Comparison of ENCODE assay signal across 26 mouse cellular contexts in genomic region chr6:67030846-67031245, GRCm38 (mm10). TPM values are rescaled to one million over a fixed set of nuclear protein-coding genes. Genes with fewer than 3 reads are reported as not detected.
A peak's percentile ranks its signal among the peaks of the same experiment; 100 is the strongest.
DNase-seq lines count a peak whose midpoint lies in the region; ATAC-seq and TF ChIP-seq lines count a peak whose summit lies in the region.
"Had no signal": no experiment of that assay in that cellular context is flagged by ENCODE, and none has a peak within 500 bp of the region (broad histone marks: within the 10 kb centered on the region; RNA-seq: fewer than 3 reads in every experiment).

No protein-coding gene starts in this region.

- peak overlapping the region; percentile 14; the same call in 1 of the 2 replicates for H3K27ac ChIP-seq in liver, embryonic 13.5 days
- H3K27ac ChIP-seq in ES-E14 (ENCODE audit: insufficient read depth, low read depth, low read length, poor library complexity, severe bottlenecking) = peak overlapping the region; percentile 91
- peak overlapping the region; percentile 98; the same call in 1 of the 2 replicates for H3K27ac ChIP-seq in embryonic fibroblast, embryonic 13.5 days (ENCODE audit: insufficient read depth, low read length)
- H3K27ac ChIP-seq in thymus, adult 2 months (ENCODE audit: control insufficient read depth, insufficient read depth, low read length) = no peak overlapping the region
- H3K27ac ChIP-seq: gastrocnemius, adult 2 months; heart, embryonic 15.5 days; hindbrain, embryonic 15.5 days; intestine, embryonic 15.5 days had no signal

- H3K27me3 ChIP-seq in liver, embryonic 13.5 days = no peaks in the 10 kb centered on the region
- no peaks in the 10 kb centered on the region for H3K27me3 ChIP-seq in thymus, adult 2 months (ENCODE audit: control insufficient read depth, insufficient read depth, low read length)
- H3K27me3 ChIP-seq: heart, embryonic 15.5 days; hindbrain, embryonic 15.5 days; intestine, embryonic 15.5 days; Patski had no signal

- H3K36me3 ChIP-seq in liver, embryonic 13.5 days = peaks cover 15% of the 10 kb centered on the region
- H3K36me3 ChIP-seq in ES-E14 (ENCODE audit: control insufficient read depth, insufficient read depth, low read length, poor library complexity, severe bottlenecking) = peaks cover 13% of the 10 kb centered on the region
- no peaks in the 10 kb centered on the region for H3K36me3 ChIP-seq in thymus, adult 2 months (ENCODE audit: control insufficient read depth, insufficient read depth, low read length)
- H3K36me3 ChIP-seq: heart, embryonic 12.5 days; heart, embryonic 15.5 days; hindbrain, embryonic 15.5 days; intestine, embryonic 15.5 days had no signal

- in situ Hi-C loops in ES-E14 (cut with MboI; ENCODE audit: low sequenced_read_pairs in 2 of 2, unreplicated experiment in 2 of 2) = no loop called here

- H3K9me3 ChIP-seq in liver, embryonic 13.5 days (replicated peaks) = no peaks in the 10 kb centered on the region
- H3K9me3 ChIP-seq in ES-E14 (ENCODE audit: control insufficient read depth, insufficient read depth, low read depth, low read length) = no peaks in the 10 kb centered on the region
- H3K9me3 ChIP-seq: heart, embryonic 12.5 days; heart, embryonic 15.5 days; hindbrain, embryonic 15.5 days; intestine, embryonic 15.5 days had no signal

- H3K4me1 ChIP-seq in liver, embryonic 13.5 days (replicated peaks) = peaks cover 53% of the 10 kb centered on the region
- H3K4me1 ChIP-seq in ES-E14 (ENCODE audit: control insufficient read depth in 2 of 2, insufficient read depth in 2 of 2, low read length in 2 of 2, poor library complexity in 1 of 2) = peaks cover 2 to 26% of the 10 kb centered on the region in 2 experiments
- peaks cover 4% of the 10 kb centered on the region; the same call in 1 of the 2 replicates for H3K4me1 ChIP-seq in embryonic fibroblast, embryonic 13.5 days (ENCODE audit: control insufficient read depth, insufficient read depth, low read length)
- peaks cover 4% of the 10 kb centered on the region; the same call in 1 of the 2 replicates for H3K4me1 ChIP-seq in thymus, adult 2 months (replicated peaks; ENCODE audit: control insufficient read depth, insufficient read depth, low read length)

- TF ChIP-seq CTCF in embryonic fibroblast, embryonic 13.5 days (IDR thresholded peaks at IDR 0.05; ENCODE audit: borderline replicate concordance, insufficient read depth, low read length) = no peak
- no peak for TF ChIP-seq CTCF in thymus, adult 2 months (IDR thresholded peaks at IDR 0.05; ENCODE audit: borderline replicate concordance, control insufficient read depth, extremely low read depth, insufficient read depth, low read length, poor library complexity)

- intact Hi-C loops in heart, postnatal 25 days (cut with DNase I) = loop anchor here (10.0 kb wide), 1 partner anchor 186 kb away; no protein-coding TSS in a partner anchor

- no peak overlapping the region for H3K4me3 ChIP-seq in liver, embryonic 13.5 days (replicated peaks)
- H3K4me3 ChIP-seq in ES-E14 (ENCODE audit: insufficient read depth in 1 of 2, low read depth in 1 of 2, low read length in 2 of 2, poor library complexity in 1 of 2, severe bottlenecking in 1 of 2) = no peak overlapping the region
- H3K4me3 ChIP-seq in embryonic fibroblast, embryonic 13.5 days (ENCODE audit: insufficient read depth, low read length) = no peak overlapping the region
- H3K4me3 ChIP-seq in thymus, adult 2 months (ENCODE audit: control insufficient read depth, insufficient read depth, low read length) = no peak overlapping the region
- H3K4me3 ChIP-seq: gastrocnemius, adult 2 months; heart, embryonic 12.5 days; heart, embryonic 15.5 days; hindbrain, embryonic 15.5 days; intestine, embryonic 15.5 days had no signal

- no peak for ATAC-seq in liver, embryonic 13.5 days (ENCODE audit: low read depth)
- ATAC-seq: activated CD4-positive, CD25-positive, alpha-beta regulatory T cell, adult 4 months; forebrain, embryonic 14.5 days; forebrain, postnatal 0 days; intestine, embryonic 15.5 days had no signal

- H3K4me2 ChIP-seq in liver, embryonic 13.5 days = no peak overlapping the region
- H3K4me2 ChIP-seq: heart, embryonic 12.5 days; heart, embryonic 15.5 days; hindbrain, embryonic 15.5 days; intestine, embryonic 15.5 days had no signal

- no peak for TF ChIP-seq POLR2A in embryonic fibroblast, embryonic 13.5 days (IDR thresholded peaks at IDR 0.05; ENCODE audit: low read depth, low read length)
- no peak for TF ChIP-seq POLR2A in thymus, adult 2 months (IDR thresholded peaks at IDR 0.05; ENCODE audit: control insufficient read depth, extremely low read depth, insufficient read depth, low read length, poor library complexity)

- DNase-seq in heart, adult 11 months = peak; percentile 68
- DNase-seq in heart, postnatal 25 days (ENCODE audit: low spot score) = no peak
- DNase-seq in liver, embryonic 13.5 days = no peak
- DNase-seq in liver = no peak
- no peak for DNase-seq in ES-E14 (ENCODE audit: low read depth, low spot score)
- no peak for DNase-seq in thymus, adult 2 months
- DNase-seq in ovary, adult 18-20 months (ENCODE audit: low spot score) = no peak
- DNase-seq: adrenal gland, adult 8-10 months; adrenal gland, postnatal 36 days; cerebellum, adult 18-20 months; cerebellum, adult 9-10 months; cerebellum, postnatal 14 days; forebrain, postnatal 0 days; gastrocnemius, adult 2 months; gastrocnemius, postnatal 14 days; heart, adult 18-20 months; heart, postnatal 10 days; heart, postnatal 4 days had no signal

- 76% methylated on average over 5 of the region's 5 CpGs for WGBS in liver, embryonic 13.5 days (ENCODE audit: insufficient replicate concordance)
- WGBS in thymus, adult 2 months = 95% methylated on average over 5 of the region's 5 CpGs

- no peak overlapping the region for H3K9ac ChIP-seq in liver, embryonic 13.5 days
- H3K9ac ChIP-seq in ES-E14 (ENCODE audit: insufficient read depth, low read depth, low read length, poor library complexity, severe bottlenecking) = 0 out of 2 replicates have a peak overlapping the region, but pooled peaks have one; percentile 36
- H3K9ac ChIP-seq: forebrain, postnatal 0 days; heart, embryonic 12.5 days; heart, embryonic 15.5 days; hindbrain, embryonic 15.5 days; intestine, embryonic 15.5 days had no signal

TF ChIP-seq in ES-E14, 5 proteins besides CTCF, POLR2A, EP300 and RAD21:
- TF ChIP-seq ZC3H11A (IDR thresholded peaks at IDR 0.05; ENCODE audit: borderline replicate concordance, low read depth, low read length) (no peak), MAFK (IDR thresholded peaks at IDR 0.05; ENCODE audit: insufficient read depth, low read depth, low read length) (no peak), HCFC1 (IDR thresholded peaks at IDR 0.05; ENCODE audit: borderline replicate concordance, insufficient read depth, low read length) (no peak), CHD2 (IDR thresholded peaks at IDR 0.05; ENCODE audit: low read depth, low read length) (no peak), ZNF384 (IDR thresholded peaks at IDR 0.05; ENCODE audit: low read depth, low read length) (no peak)

RNA-seq across cellular contexts. Expression of gene Gadd45a, which starts 6.4 kb away (rescaled TPM):
- 10 to 100 TPM; 16.1 to 20.0 TPM for total RNA-seq in heart, postnatal 25 days (2021)
- polyA plus RNA-seq in liver, embryonic 13.5 days (2015; fragmentation: Nextera tagmentation; extraction: Ambion mirVana) = 91.1 and 99.5 TPM in 2 replicates
- 49.1 and 70.3 TPM in 2 replicates for total RNA-seq in ES-E14 (2012; rRNA removed)
- 59.5 and 69.2 TPM in 2 replicates for polyA plus RNA-seq in embryonic fibroblast, embryonic 13.5 days (2011; ENCODE audit: insufficient read length, low read depth, missing spikeins)
- polyA plus RNA-seq in thymus, adult 2 months (2012; rRNA removed) = 44.9 and 45.4 TPM in 2 replicates
